Comparison of ENCODE assay signal across 27 mouse cellular contexts in the genomic region with DNA sequence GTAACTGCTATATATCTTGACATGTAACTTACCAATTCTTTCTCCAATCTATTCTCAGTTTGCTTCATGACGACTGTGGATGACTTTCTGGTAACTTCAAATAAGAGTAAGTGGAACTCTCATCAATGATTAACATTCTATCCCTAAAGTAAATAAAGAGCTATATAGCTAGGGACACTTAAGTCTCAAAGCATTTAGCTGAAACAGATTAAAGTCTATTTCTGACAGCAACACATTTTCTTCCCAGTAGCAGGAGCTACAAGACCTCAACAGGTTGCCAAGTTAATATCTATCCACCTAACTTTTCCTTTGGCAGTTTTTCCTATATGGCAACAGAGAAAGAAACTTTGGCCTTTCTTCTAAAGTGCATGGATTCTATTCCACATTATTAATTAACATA.
"Had no signal": no experiment of that assay in that cellular context is flagged by ENCODE, and none has a peak within 500 bp of the region (broad histone marks: within the 10 kb centered on the region; RNA-seq: fewer than 3 reads in every experiment).

No protein-coding gene starts in this region.

- DNase-seq: forebrain, postnatal 0 days; gastrocnemius, postnatal 14 days; gastrocnemius, postnatal 36 days; heart, adult 11 months; heart, adult 2 months; heart, postnatal 4 days; kidney, adult 18-20 months; kidney, adult 9 months; kidney, postnatal 10 days; kidney, postnatal 25 days; layer of hippocampus, adult 9-11 months; liver; liver, embryonic 13.5 days; liver, postnatal 0 days had no signal

- H3K9ac ChIP-seq: forebrain, embryonic 15.5 days; forebrain, postnatal 0 days; heart, embryonic 13.5 days; heart, embryonic 15.5 days; hindbrain, embryonic 13.5 days; hindbrain, embryonic 15.5 days; limb, embryonic 12.5 days; liver, embryonic 13.5 days; liver, embryonic 15.5 days; liver, postnatal 0 days had no signal

- H3K9me3 ChIP-seq: forebrain, embryonic 15.5 days; heart, embryonic 13.5 days; heart, embryonic 15.5 days; hindbrain, embryonic 10.5 days; hindbrain, embryonic 13.5 days; hindbrain, embryonic 15.5 days; limb, embryonic 10.5 days; limb, embryonic 12.5 days; liver, embryonic 13.5 days; liver, embryonic 15.5 days had no signal

- H3K4me1 ChIP-seq: forebrain, embryonic 15.5 days; heart, embryonic 13.5 days; heart, embryonic 15.5 days; hindbrain, embryonic 10.5 days; hindbrain, embryonic 13.5 days; hindbrain, embryonic 15.5 days; limb, embryonic 10.5 days; limb, embryonic 12.5 days; liver, embryonic 13.5 days; liver, embryonic 15.5 days had no signal

- H3K27me3 ChIP-seq: forebrain, embryonic 15.5 days; heart, embryonic 13.5 days; heart, embryonic 15.5 days; hindbrain, embryonic 13.5 days; hindbrain, embryonic 15.5 days; limb, embryonic 12.5 days; liver, embryonic 13.5 days; liver, embryonic 15.5 days had no signal

- H3K36me3 ChIP-seq: forebrain, embryonic 15.5 days; heart, embryonic 13.5 days; heart, embryonic 15.5 days; hindbrain, embryonic 10.5 days; hindbrain, embryonic 13.5 days; hindbrain, embryonic 15.5 days; limb, embryonic 10.5 days; limb, embryonic 12.5 days; liver, embryonic 13.5 days; liver, embryonic 15.5 days had no signal

- H3K4me2 ChIP-seq: forebrain, embryonic 15.5 days; heart, embryonic 11.5 days; heart, embryonic 13.5 days; heart, embryonic 15.5 days; hindbrain, embryonic 13.5 days; hindbrain, embryonic 15.5 days; limb, embryonic 12.5 days; liver, embryonic 11.5 days; liver, embryonic 13.5 days; liver, embryonic 15.5 days had no signal

- H3K27ac ChIP-seq: forebrain, embryonic 15.5 days; heart, adult 2 months; heart, embryonic 13.5 days; heart, embryonic 15.5 days; hindbrain, embryonic 10.5 days; hindbrain, embryonic 13.5 days; hindbrain, embryonic 15.5 days; hindbrain, postnatal 0 days; left cerebral cortex, adult 2 months; limb, embryonic 10.5 days; limb, embryonic 12.5 days; liver, embryonic 13.5 days; liver, embryonic 15.5 days had no signal

- ATAC-seq: forebrain, embryonic 15.5 days; forebrain, postnatal 0 days; hindbrain, postnatal 0 days; liver, postnatal 0 days had no signal

- H3K4me3 ChIP-seq: forebrain, embryonic 15.5 days; heart, adult 2 months; heart, embryonic 13.5 days; heart, embryonic 15.5 days; hindbrain, embryonic 10.5 days; hindbrain, embryonic 13.5 days; hindbrain, embryonic 15.5 days; left cerebral cortex, adult 2 months; limb, embryonic 10.5 days; limb, embryonic 12.5 days; liver, embryonic 13.5 days; liver, embryonic 15.5 days had no signal
